Mouse (Mus musculus): Measurements from ENCODE around the gene Pycr2. TPM values are rescaled to one million over a fixed set of nuclear protein-coding genes. Genes with fewer than 3 reads are reported as not detected.
"Not testable (repeated sequence)": the region's sequence is repeated elsewhere in the genome, so short reads cannot be mapped to it uniquely, and the experiment has no call there.

Pycr2 gene
- polyA plus RNA-seq, 1 experiment = 20.9 TPM

- no peak for DNase-seq
- Histone ChIP-seq H3K4me1 (ENCODE audit: control insufficient read depth, insufficient read depth, low read length) (no peaks in the 10 kb centered on the region), H3K4me3 (ENCODE audit: insufficient read depth, low read depth, low read length) (no peak overlapping the region), H3K27me3 (replicated peaks; ENCODE audit: control insufficient read depth, insufficient read depth, low read length) (no peaks in the 10 kb centered on the region), H3K36me3 (ENCODE audit: control insufficient read depth, insufficient read depth, low read length) (no peaks in the 10 kb centered on the region), H3K27ac (ENCODE audit: insufficient read depth, low read depth, low read length) (no peak overlapping the region)
- TF ChIP-seq CTCF (conservative IDR thresholded peaks at IDR 0.05; ENCODE audit: insufficient read depth, insufficient read length, low read depth, low read length) = 0 out of 2 replicates have a peak, but pooled peaks have one; percentile 22
- no peak for TF ChIP-seq POLR2A (IDR thresholded peaks at IDR 0.05; ENCODE audit: low read depth, low read length)
- 74% methylated on average over 6 of the region's 6 CpGs for WGBS
Observed at GRCm38 (mm10) chr1:180889841-180890240, 14.3 kb upstream of the Pycr2 start.

GRCm38 (mm10) chr1:180892808-180893207, 11.3 kb upstream of the Pycr2 start, which contains the start of gene Lefty2:
TSS of gene Lefty2 (plus strand) at chr1:180893108.
- H3K27me3 ChIP-seq (replicated peaks; ENCODE audit: control insufficient read depth, insufficient read depth, low read length) = no peaks in the 10 kb centered on the region
- no peaks in the 10 kb centered on the region for H3K4me1 ChIP-seq (ENCODE audit: control insufficient read depth, insufficient read depth, low read length)
- 66% methylated on average over 10 of the region's 10 CpGs for WGBS
- TF ChIP-seq CTCF (conservative IDR thresholded peaks at IDR 0.05; ENCODE audit: insufficient read depth, insufficient read length, low read depth, low read length) = no peak
- no peak for TF ChIP-seq POLR2A (IDR thresholded peaks at IDR 0.05; ENCODE audit: low read depth, low read length)
- no peak within 1 kb of the TSS for H3K4me3 ChIP-seq (ENCODE audit: insufficient read depth, low read depth, low read length)
- no peak for DNase-seq
- no peak within 1 kb of the TSS for H3K27ac ChIP-seq (ENCODE audit: insufficient read depth, low read depth, low read length)
- no peaks in the 10 kb centered on the region for H3K36me3 ChIP-seq (ENCODE audit: control insufficient read depth, insufficient read depth, low read length)

- WGBS = 6% methylated on average over 51 of the region's 51 CpGs
Observed at GRCm38 (mm10) chr1:180894088-180894987, 9.8 kb upstream of the Pycr2 start.

GRCm38 (mm10) chr1:180901107-180901506, 3.0 kb upstream of the Pycr2 start:
- no peak overlapping the region for H3K4me3 ChIP-seq (ENCODE audit: insufficient read depth, low read depth, low read length)
- no peak overlapping the region for H3K27ac ChIP-seq (ENCODE audit: insufficient read depth, low read depth, low read length)
- H3K4me1 ChIP-seq (ENCODE audit: control insufficient read depth, insufficient read depth, low read length) = peaks cover 4% of the 10 kb centered on the region; the same call in 1 of the 2 replicates
- no peaks in the 10 kb centered on the region for H3K27me3 ChIP-seq (replicated peaks; ENCODE audit: control insufficient read depth, insufficient read depth, low read length)
- WGBS = 3% methylated on average over 4 of the region's 4 CpGs
- peak; percentile 71 for DNase-seq
- TF ChIP-seq POLR2A (IDR thresholded peaks at IDR 0.05; ENCODE audit: low read depth, low read length) = no peak
- peak; percentile 42 for TF ChIP-seq CTCF (conservative IDR thresholded peaks at IDR 0.05; ENCODE audit: insufficient read depth, insufficient read length, low read depth, low read length)
- H3K36me3 ChIP-seq (ENCODE audit: control insufficient read depth, insufficient read depth, low read length) = no peaks in the 10 kb centered on the region

More at GRCm38 (mm10) chr1:180894088-180894987, 9.8 kb upstream of the Pycr2 start:
- not testable (repeated sequence) for H3K4me1 ChIP-seq (ENCODE audit: control insufficient read depth, insufficient read depth, low read length); H3K36me3 ChIP-seq (ENCODE audit: control insufficient read depth, insufficient read depth, low read length); H3K27ac ChIP-seq (ENCODE audit: insufficient read depth, low read depth, low read length); H3K27me3 ChIP-seq (replicated peaks; ENCODE audit: control insufficient read depth, insufficient read depth, low read length); H3K4me3 ChIP-seq (ENCODE audit: insufficient read depth, low read depth, low read length); DNase-seq

GRCm38 (mm10) chr1:180902915-180903314, 1.2 kb upstream of the Pycr2 start:
- DNase-seq = no peak
- TF ChIP-seq POLR2A (IDR thresholded peaks at IDR 0.05; ENCODE audit: low read depth, low read length) (no peak), CTCF (conservative IDR thresholded peaks at IDR 0.05; ENCODE audit: insufficient read depth, insufficient read length, low read depth, low read length) (no peak)
- Histone ChIP-seq H3K4me1 (ENCODE audit: control insufficient read depth, insufficient read depth, low read length) (peaks cover 4% of the 10 kb centered on the region; the same call in 1 of the 2 replicates), H3K27me3 (replicated peaks; ENCODE audit: control insufficient read depth, insufficient read depth, low read length) (no peaks in the 10 kb centered on the region), H3K36me3 (ENCODE audit: control insufficient read depth, insufficient read depth, low read length) (no peaks in the 10 kb centered on the region; the same call in none of the 2 replicates), H3K4me3 (ENCODE audit: insufficient read depth, low read depth, low read length) (no peak overlapping the region), H3K27ac (ENCODE audit: insufficient read depth, low read depth, low read length) (no peak overlapping the region)
- 54% methylated on average over 5 of the region's 5 CpGs for WGBS

- peak overlapping the region; percentile 70 for H3K27ac ChIP-seq (ENCODE audit: insufficient read depth, low read depth, low read length)
- H3K36me3 ChIP-seq (ENCODE audit: control insufficient read depth, insufficient read depth, low read length) = no peaks in the 10 kb centered on the region; the same call in none of the 2 replicates
- 17% methylated on average over 10 of the region's 10 CpGs for WGBS
- H3K4me3 ChIP-seq (ENCODE audit: insufficient read depth, low read depth, low read length) = peak overlapping the region; percentile 52
- DNase-seq = no peak
- TF ChIP-seq POLR2A (IDR thresholded peaks at IDR 0.05; ENCODE audit: low read depth, low read length) (no peak), CTCF (conservative IDR thresholded peaks at IDR 0.05; ENCODE audit: insufficient read depth, insufficient read length, low read depth, low read length) (no peak)
- no peaks in the 10 kb centered on the region for H3K27me3 ChIP-seq (replicated peaks; ENCODE audit: control insufficient read depth, insufficient read depth, low read length)
- H3K4me1 ChIP-seq (ENCODE audit: control insufficient read depth, insufficient read depth, low read length) = peaks cover 4% of the 10 kb centered on the region; the same call in 1 of the 2 replicates
Observed at GRCm38 (mm10) chr1:180903666-180904038, 441 bp upstream of the Pycr2 start.

GRCm38 (mm10) chr1:180904815-180905080, 655 bp downstream of the Pycr2 start:
- no peak for DNase-seq
- peak overlapping the region; percentile 95 for H3K4me3 ChIP-seq (ENCODE audit: insufficient read depth, low read depth, low read length)
- no peaks in the 10 kb centered on the region; the same call in none of the 2 replicates for H3K36me3 ChIP-seq (ENCODE audit: control insufficient read depth, insufficient read depth, low read length)
- no peak overlapping the region for H3K27ac ChIP-seq (ENCODE audit: insufficient read depth, low read depth, low read length)
- peaks cover 4% of the 10 kb centered on the region; the same call in 1 of the 2 replicates for H3K4me1 ChIP-seq (ENCODE audit: control insufficient read depth, insufficient read depth, low read length)
- no peaks in the 10 kb centered on the region for H3K27me3 ChIP-seq (replicated peaks; ENCODE audit: control insufficient read depth, insufficient read depth, low read length)
- 7% methylated on average over 5 of the region's 5 CpGs for WGBS
- no peak for TF ChIP-seq POLR2A (IDR thresholded peaks at IDR 0.05; ENCODE audit: low read depth, low read length)
- no peak for TF ChIP-seq CTCF (conservative IDR thresholded peaks at IDR 0.05; ENCODE audit: insufficient read depth, insufficient read length, low read depth, low read length)

Data from kidney, adult 2 months (tissue).